Mouse (Mus musculus) hematopoietic stem cell, adult 5-6 weeks (primary cell): ENCODE data around the gene Mgat5. TPM values are rescaled to one million over a fixed set of nuclear protein-coding genes. Genes with fewer than 3 reads are reported as not detected.

ENCODE experiments used
- ATAC-seq, 2 experiments: fragments of 125-278 bp in 1 of 2; replicated peaks in 1 of 2; 2 replicates each; pipeline ENCODE4 v1.8.0; 2016 to 2017; ENCODE audit warnings: inconsistent platforms in 2 of 2, mild to moderate bottlenecking in 2 of 2, moderate number of reproducible peaks in 2 of 2, low read depth in 1 of 2, moderate TSS enrichment in 1 of 2; ENCODE audit not compliant: low FRiP score in 2 of 2, poor library complexity in 2 of 2, severe bottlenecking in 2 of 2, insufficient read depth in 1 of 2, low TSS enrichment in 1 of 2
- total RNA-seq: library from RNA; stranded (forward); fragments of 172-1452, 232-1000 nt; gene quantifications from 2 replicates; pipeline ENCODE4 v1.2.3, GENCODE M21; 2017

The Mgat5 gene
- total RNA-seq, 1 experiment from 2014 or later: 39.1 TPM

DNA sequence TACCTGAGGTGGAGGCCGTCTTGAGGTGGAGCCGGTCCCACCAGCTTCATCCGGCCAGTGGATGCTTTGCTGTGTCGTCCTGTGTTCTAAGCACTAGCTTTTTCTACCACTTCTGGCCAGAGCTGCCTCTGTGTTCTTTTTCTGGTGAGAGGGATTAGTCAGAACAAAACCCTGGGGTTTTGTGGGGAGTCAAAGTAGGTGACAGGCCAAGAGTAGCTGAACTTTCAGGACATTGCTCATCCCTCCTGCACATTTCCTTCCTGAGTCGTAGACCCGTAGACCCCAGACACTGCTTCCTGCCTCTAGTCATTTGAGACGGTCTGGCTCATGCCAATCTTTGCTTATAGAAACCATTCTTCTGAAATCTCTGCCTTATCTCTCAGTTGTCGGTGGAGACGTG, 140.1 kb downstream of the Mgat5 start:
- 0 out of 4 replicates have a peak, but pooled peaks of 1 of the 2 experiments have one; percentile 18 for ATAC-seq

DNA sequence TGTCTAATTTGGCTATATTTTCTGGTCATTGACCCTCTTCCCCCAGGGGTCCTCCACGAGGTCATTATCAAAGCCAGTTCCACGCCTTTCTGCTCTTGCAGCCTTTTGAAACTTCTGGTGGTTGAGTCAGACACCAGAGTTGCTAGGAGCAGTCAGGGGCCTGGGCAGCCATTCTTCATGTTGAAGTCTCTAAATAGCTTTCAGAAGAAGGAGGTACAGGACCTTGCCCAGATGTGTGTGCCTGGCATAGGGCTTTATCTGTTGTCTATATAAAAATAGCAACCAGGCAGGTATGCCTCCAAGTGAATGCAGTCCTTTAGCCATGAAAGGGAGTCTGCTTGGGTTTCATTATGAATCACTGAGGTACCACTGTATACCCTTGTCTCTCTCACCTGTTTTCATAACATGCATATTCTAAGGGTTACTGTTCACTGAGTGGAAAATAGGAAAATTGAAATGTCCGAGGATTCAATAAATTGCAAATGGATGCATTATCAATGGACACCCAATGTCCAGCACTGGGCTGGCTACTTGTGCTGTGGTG, 141.9 kb downstream of the Mgat5 start:
- ATAC-seq: no peak

DNA sequence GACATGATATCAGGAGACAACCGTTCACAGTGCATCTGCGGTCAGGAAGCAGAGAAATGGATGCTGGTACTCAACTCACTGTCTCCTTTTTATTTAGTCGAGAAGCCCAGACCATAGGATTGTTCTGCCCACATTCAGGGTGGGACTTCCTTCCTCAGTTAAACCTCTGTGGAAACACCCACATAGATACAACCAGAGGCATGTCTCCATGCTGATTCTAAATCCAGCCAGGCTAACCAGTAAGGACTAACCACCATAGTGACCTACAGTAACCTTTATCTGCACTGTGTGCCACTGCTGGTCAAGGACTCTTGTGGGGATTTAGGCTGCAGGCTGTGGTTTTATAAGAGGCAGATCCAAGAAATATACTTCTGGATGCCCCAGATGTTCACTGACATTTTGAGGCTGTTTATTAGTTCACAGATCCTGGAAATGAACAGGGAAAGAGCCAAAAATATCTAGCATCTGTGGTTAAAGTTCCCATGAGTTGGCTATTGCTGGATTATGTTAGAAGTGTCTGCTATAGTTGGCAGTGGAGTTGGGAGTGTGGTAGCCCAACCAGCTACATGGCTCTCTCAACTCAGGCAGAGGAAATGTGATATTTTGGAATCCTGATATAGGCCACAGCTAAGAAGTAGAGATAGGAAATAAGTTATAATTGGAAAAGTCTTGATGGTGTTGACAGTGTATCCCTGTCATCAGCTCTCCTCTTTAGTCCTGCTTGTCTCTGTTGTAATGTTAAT, 143.2 kb downstream of the Mgat5 start:
- 0 out of 4 replicates have a peak, but pooled peaks of 1 of the 2 experiments have one; percentile 31 for ATAC-seq

DNA sequence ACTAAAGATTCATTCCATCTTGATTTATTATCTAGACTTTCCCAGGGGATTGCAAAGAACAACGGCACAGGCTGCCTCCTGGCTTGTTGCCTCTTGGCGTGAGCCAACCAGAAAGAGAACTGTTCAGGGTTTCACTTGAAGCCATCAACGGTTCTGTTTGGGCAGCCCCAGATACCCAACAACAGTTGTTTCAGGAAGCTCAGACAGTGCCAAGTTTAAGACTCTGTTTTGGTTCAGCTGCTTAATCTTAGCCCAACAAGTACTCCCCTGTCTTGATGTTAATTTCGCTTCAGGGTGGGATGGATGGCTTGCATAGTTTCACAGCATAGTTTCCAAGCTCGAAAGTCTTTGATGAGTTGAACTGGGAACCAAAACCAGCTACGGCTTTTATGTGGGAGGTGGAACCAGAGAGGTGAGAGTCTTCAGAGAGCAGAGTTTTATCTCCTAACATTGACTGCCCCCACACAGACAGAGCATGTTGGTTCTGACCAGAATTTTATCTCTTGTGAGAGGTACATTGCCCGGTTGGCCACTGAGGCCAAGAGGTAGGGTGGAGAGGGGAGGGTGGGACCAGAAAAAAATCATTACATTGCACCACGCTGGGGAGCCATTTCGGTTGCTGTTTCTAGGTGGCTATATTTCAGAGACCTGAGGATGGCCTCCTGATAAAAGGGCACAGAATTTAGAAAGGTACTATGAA, 144.0 kb downstream of the Mgat5 start:
- ATAC-seq: no peak; a peak in 1 of 4 replicates

DNA sequence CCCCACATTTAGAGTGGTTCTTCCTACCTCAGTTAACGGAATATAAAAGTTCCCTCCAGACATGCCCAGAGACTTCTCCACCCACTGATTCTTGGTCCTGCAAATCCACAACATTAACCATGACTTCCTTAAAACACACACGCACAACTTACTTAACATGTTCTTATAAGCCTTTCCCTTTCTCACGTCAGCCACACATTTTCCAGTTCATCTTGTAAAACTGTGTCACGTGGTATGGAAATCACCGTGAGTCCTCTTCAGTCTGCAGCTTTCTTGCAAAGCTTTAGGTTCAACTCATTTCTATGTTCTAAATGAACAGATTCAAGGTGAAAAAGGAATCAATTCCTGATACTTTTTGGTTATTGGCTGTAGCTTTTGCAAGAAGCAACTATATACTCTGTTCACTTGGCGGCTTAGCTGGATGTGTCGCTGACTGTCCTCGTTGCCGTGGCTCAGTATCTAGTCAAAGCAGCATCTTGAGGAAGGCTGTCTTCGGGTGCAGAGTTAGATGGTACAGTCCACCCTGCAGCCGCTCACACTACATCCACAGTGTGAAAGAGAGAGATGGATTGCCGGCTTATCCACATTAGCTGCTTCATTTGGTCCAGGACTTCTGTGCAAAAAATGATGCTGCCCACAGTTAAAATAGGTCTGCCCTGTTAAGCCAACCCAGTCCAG, 146.7 kb downstream of the Mgat5 start:
- no peak for ATAC-seq

DNA sequence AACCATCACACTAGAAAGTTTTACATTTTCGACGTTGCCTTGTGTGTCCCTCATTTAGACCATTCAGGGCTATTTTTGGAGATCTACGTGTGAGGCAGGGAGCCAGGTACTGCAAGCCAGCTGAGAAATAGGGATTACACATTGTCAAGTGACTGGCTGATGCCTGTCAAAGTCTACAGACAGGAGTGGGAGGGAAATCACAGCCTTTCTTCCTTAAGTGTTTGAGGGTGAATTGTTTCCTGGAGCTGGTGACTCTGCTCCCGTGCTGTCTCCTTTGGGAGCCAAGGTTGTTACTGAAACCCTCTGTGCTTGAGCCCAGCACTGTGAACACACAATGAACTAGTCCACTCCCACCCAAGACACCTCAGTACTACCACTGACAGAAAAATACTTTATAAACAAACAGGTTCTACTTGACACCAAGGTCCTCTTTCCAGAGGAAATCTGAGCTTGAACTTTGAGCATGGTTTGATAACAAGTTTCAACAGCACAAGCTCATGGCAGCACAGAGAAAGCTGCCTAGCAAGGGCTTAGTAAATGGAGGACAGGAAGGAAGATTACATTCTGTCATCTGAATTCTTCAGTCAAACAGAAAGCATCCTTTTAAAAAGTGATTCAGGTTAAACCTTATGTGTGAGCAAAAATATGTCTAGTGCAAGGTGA, 147.4 kb downstream of the Mgat5 start:
- no peak for ATAC-seq

DNA sequence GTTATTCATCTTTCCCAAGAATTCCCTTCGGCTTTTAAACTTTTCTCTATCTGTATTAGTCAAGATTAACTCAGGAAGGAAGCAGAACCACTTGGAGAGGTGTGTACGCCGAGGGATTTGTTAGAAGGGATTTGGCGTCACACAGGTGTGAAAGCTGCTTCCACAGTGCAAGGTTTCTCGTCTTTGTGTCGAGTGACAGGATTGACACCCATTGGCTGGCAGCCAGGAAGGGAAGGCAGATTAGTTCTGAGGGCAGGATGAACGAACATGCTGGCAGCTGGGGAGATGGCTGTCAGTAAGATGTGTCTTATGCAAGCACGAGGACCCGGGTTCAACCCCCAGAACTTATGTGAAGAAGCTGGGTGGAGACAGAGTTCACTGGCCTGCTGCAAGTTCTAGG, 148.6 kb downstream of the Mgat5 start:
- no peak for ATAC-seq

DNA sequence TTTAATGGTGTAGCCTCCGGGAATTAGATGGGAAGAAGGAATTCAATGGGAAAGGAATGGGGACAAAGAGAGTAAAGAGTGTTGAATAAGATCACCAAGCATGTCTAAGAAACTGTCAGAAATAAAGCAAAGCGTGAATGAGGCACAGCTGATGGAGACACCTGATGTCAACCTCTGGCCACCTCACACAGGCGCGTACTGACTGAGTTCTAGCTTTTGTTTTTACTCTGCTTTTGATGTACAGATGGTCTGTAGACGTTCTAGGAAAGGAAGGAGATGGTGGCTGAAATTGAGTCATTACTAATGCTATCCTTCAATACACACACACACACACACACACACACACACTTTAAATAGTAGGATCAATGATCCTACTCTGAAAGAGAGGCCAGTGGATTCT, 149.3 kb downstream of the Mgat5 start:
- no peak for ATAC-seq

DNA sequence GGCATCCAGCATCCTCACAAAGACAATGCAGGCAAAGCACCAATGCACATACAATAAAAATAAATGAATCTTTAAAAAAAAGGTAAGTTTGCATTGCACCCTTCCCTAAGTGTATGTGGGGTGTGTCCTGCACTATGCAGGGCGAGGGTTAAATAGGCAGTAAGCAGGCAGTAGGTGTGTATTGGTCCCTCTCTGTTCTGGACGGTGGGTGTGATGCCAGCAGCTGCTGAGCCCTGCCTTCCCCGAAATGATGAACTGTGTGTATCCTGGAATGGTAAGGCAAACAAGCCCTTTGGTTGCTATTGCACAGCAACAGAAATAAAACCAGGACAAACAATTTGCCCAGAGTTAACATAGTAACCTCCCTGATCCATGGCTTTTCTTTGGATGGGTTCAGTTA, 150.2 kb downstream of the Mgat5 start:
- no peak for ATAC-seq

DNA sequence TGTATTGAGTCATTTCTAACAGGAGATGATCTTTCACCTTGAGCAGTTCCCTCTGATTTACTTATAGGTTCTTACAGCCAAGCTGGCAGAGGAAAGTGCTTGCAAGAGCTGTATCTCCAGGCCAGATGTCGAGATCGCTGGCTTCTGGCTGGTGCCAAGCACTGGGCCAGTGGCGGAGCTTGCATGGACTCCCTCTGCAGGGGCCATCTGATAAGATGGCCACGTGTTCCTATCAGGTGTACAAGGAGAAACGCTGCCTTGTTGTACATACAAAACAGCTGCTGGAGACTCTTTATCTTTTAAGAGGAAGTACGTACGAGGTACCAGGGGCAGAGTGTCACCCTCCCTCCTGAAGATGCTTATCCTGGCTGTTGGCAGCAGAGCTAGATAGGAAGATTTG, 158.8 kb downstream of the Mgat5 start:
- ATAC-seq: peak in 1 of 2 experiments; percentile 24; a peak in 1 of 4 replicates

DNA sequence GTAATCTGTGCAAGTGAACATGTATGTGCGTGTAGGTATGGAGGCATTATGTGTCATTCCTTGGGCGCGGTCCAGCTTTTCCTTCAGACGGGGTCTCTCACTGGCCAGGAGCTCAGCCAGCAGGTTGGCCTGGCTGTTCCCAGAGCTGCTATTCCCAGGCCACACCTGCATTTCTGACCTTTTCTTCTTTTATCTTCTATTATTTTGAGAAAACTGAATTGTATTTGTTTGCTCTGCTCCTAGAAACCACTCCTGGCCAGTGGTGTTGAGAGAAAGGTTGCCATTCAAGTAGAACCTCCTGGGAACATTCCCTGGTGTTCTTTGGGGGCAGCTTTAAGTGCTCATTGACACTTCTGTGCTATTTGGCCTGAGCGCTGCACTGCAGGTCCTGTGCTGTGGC, 160.9 kb downstream of the Mgat5 start:
- ATAC-seq: no peak

DNA sequence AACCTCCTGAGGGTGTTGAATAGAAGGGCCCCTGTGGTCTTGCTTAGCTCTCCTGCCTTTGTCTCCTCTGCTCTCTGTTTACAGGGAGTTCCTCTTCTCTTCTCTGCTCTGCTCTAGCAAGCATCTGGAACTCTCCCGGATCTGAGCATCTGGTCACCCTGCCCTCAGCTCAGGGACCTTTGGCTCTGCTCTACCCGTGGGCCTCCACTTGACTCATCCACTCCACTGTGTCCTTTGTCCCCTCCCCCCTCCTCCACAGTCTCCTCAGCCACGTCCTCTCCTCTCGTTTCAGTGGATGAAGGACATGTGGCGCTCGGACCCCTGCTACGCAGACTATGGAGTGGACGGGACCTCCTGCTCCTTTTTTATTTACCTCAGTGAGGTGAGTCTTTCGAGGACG, 161.3 kb downstream of the Mgat5 start:
- ATAC-seq: no peak

DNA sequence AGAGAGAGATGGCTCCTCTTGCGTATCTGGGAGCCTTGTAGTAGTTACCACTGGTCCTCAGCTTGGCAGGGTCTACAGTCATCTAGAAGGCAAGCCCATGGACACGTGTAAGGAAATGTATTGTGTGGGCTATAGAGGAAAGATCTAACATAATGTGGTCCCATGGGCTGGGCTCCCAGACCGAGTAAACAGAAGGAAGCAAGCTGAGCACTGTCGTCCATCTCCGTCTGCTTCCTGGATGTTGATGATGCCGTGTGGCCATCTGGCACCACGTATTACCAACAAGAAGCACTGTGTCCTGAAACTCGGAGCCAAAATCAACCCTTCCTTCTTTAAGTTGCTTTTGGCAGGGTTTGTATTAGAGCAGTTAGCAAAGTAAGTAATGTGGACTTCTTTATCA, 163.7 kb downstream of the Mgat5 start:
- ATAC-seq: no peak

DNA sequence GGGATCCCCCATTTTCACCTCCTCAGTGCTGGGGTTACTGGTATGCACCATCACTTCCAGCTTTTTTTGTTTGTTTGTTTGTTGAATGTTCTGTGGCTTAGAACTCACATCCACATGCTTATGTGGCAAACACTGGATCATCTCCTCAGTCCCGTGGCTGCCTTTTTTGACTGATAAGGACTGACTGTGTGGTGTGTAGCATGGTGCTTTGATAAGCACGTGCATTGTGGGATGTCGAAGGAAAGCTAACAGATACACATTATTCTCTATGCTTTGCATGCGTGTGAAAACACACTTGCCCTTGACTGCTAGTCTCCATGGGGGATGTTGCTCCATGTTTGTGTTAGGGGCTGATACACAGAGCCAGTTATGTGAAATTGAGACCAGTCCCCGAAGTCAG, 164.7 kb downstream of the Mgat5 start:
- no peak for ATAC-seq

DNA sequence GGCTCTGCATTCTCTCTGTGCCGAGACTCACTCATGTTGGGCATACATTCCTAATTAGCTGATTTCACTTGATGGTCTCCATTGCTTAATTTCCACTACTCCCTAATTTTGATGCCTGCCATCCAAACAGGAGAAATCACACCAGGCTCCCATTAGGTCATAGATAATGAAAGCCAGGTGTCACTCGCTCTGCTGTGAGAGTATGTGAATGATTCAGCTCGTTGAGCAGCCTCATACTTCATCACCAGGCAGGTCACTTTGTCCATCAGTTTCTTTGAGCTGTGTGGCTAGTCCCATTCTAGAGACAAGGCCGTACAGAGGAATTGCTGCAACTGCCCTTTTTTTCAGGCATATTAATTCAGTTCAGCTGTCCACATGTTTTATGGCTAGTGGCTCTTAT, 167.3 kb downstream of the Mgat5 start:
- ATAC-seq: no peak

DNA sequence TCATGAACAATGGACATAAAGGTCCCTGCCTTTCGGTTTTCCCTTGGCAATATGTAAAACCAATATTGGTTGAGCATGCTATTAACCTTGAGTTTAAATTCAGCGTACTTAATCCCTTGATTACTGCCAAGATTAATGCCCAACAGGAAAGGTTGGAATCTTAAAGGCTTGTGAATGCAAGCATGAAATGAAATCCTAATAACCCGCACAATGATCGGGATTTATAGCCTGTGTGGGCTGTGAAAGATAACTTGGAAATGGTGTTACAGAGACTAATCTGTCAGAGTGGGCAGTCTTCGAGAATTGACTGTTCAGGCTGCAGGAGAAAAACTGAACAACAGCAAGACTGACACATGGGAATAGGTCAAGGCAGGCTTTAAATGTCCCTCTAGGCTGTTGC, 168.7 kb downstream of the Mgat5 start:
- ATAC-seq: no peak

DNA sequence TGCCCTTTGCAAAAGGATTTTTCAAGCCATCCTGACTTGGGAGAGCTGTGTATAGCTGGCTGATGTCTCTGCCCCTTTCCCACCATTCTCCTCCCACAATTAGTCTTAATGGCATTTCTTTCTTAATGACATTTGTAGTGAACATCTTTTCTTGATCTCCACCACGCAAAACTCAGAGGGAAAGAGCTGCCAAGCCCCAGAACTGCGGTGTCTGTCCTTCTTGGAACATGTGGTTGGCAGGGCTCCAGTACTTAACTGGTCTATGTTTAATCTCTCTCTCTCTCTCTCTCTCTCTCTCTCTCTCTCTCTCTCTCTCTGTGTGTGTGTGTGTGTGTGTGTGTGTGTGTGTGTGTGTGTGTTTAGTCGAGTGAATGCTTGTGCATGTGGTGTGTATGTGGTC, 169.3 kb downstream of the Mgat5 start:
- no peak for ATAC-seq

DNA sequence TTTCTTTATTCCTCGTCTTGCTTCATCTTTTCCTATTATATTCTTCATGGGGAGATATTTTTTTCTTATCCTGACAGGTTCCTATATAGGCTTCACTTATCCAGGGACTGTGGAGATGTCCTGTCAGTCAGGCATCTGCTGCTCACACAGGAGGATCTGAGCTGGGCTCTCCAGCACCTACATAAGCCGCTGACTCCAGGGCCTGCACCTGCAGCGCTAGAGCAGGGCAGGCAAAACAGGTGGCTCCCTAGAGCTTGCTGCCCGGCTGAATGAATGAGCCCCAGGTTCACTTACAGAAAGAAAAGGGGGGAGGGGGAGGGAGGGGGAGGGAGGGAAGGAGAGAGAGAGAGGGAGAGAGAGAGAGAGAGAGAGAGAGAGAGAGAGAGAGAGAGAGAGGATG, 175.3 kb downstream of the Mgat5 start:
- ATAC-seq: no peak
